Mouse (Mus musculus): ENCODE data around the gene Ankrd33.

DNA sequence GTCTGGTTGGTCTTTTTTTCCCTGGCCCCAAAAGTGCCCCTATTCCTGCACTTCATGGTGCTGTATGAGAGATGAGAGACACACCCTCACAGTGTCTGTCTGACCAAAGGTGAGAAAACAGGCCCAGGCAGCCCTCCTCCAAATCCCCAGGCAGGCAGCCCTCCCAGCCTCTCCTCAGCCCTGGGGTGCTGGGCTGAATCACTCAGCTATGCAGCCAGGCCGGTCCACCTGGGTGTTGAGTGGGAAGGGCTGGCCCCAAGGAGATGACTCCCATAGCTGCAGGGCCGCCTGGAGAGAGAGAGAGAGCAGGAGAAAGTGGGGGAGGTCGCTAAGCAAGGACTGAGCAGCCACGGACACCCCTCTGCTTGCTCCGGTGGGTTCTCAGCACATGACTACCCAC lies 44.8 kb upstream of the Ankrd33 start:
- TF ChIP-seq CTCF (IDR thresholded peaks at IDR 0.05; ENCODE audit: control insufficient read depth, insufficient read depth, low read length) (no peak), POLR2A (IDR thresholded peaks at IDR 0.05; ENCODE audit: borderline replicate concordance, control insufficient read depth, low read depth, low read length) (no peak)
